Mouse (Mus musculus) left cerebral cortex, adult 9 months (tissue): Measurements from ENCODE around the gene 1700020D05Rik.

Experiments
- DNase-seq, 2 experiments: peaks; one replicate each; pipeline ENCODE4 v3.0.0; 2022; ENCODE audit warnings: low spot score in 2 of 2

Gene 1700020D05Rik

DNA sequence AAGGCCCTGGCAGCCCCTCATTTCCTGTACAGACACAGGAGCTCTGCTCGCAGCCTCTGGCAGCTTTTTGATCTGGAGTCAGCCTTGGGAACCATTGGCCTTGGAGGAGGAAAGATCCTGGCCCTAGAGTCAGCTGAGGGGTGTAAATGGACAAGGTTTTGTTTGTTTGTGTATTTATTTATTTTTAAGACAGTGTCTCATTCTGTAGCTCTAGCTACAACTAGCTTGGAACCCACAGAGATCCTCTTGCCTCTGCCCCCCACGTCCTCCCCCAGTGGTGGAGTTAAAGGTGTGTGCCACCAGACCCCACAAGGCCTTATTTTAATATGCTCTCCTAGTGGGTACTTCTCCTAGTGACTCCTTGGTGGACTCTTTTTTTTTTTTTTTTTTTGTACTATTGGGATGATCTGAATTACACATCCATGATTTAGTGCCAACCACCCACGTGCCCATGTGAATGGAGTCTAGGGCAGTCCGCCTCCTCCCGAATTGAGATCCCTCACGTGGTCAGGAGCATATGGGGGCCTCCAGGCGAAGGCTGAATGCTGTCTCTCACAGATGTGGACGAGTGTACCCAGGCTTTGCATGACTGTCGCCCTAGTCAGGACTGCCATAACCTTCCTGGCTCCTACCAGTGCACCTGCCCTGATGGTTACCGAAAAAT lies 26.5 kb downstream of the 1700020D05Rik start:
- peak in 1 of 2 experiments; percentile 63 for DNase-seq

GRCm38 (mm10) chr19:5475069-5475714 lies 28.4 kb downstream of the 1700020D05Rik start:
- DNase-seq = no peak

DNA sequence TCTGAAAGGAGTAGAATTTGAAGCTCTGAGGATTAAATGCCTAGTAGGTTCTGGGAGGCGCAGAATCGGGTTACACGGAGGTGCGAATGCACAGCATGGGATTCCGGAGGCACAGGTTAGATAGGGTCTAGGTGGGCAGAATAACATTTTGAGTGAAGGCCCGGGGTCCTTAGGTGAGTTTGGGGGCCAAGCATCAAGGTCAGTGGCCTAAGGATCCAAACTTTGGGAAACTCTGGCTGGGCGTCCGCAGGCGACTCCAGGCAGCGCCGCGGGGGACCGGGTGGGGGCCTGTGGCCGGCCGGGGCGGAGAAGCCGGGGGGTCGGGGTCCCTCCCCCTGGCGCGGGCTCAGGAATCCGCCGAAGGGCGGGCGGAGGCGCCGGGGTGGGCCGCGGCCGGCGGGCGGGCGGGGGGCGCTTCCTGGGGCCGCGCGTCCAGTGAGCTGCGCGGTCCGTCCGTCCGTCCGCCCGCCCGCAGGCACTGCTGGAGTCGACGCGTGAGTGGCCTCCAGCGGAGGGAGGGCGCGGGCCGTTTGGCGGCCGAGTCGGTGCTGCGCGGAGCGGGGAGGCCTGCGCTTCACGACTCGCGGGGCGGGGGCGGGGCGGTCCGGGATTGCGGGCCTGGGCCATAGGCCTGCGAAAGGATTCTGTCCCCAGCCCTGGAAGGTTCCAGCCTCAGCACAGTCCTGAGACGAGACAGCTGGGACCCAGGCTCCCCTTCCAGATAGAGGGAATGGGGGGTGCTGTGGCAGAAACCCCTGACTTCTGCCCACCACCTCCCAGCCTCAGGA lies 29.1 kb downstream of the 1700020D05Rik start:
- DNase-seq = no peak

- peak in 1 of 2 experiments; percentile 64 for DNase-seq
Observed at GRCm38 (mm10) chr19:5473720-5474119, 29.9 kb downstream of the 1700020D05Rik start, which contains the start of gene Efemp2. Gene Efemp2 (plus strand): TSS chr19:5473954.

GRCm38 (mm10) chr19:5472857-5473256 lies 30.7 kb downstream of the 1700020D05Rik start:
- no peak for DNase-seq

- DNase-seq = no peak
Observed at GRCm38 (mm10) chr19:5471846-5472245, 31.7 kb downstream of the 1700020D05Rik start.

DNA sequence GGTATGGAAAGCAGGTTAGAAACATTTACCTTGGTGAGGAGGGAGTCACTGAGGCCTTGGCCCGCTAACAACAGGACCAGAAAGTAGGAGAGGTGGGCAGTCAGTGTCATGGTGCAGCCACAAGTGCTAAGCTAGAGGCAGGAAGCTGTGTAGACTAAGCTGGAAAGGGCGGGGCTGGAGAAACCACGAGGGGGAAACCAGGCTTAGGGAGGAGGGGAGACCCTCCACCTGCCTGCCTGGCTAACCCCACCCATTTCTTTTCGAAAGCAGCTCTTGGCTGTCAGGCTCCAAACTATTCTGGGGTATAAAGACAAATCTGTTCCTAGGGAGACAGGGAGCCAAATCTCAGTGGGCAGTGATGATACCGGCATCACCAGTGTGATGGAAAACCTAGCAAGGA lies 35.2 kb downstream of the 1700020D05Rik start, which contains the start of gene Ctsw:
Gene Ctsw (minus strand): TSS at position 134 of the 400 bp plus-strand sequence.
- no peak for DNase-seq

DNA sequence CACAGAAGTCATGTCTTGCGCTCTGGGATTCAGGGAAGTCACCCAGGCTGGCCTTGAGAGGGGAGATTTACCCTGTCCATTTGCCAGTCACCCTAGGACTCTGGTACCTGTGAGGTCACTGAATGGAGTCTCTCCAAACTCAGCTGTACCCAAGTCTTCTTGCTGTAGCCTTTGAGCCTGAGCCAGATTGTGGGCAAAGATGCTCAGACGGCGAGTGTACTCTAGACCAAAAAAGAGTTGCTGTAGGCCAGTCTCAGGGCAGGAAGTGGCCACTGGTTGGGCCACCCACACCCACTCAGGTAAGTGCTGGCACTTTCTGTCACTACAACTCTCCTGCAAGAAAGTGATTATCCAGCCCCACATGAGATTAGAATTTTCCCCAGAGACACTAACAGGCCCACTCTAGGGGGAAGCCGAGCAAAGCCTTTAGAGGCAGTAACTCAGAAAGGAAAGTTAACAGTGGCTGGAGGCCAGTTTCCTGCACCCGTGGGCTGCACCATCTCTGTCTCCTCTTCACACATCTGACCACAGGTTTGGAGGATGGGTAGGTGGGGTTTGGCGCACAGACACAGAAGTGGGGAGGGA lies 36.6 kb downstream of the 1700020D05Rik start:
- DNase-seq = no peak

GRCm38 (mm10) chr19:5465037-5465436 lies 38.5 kb downstream of the 1700020D05Rik start:
- no peak for DNase-seq

DNA sequence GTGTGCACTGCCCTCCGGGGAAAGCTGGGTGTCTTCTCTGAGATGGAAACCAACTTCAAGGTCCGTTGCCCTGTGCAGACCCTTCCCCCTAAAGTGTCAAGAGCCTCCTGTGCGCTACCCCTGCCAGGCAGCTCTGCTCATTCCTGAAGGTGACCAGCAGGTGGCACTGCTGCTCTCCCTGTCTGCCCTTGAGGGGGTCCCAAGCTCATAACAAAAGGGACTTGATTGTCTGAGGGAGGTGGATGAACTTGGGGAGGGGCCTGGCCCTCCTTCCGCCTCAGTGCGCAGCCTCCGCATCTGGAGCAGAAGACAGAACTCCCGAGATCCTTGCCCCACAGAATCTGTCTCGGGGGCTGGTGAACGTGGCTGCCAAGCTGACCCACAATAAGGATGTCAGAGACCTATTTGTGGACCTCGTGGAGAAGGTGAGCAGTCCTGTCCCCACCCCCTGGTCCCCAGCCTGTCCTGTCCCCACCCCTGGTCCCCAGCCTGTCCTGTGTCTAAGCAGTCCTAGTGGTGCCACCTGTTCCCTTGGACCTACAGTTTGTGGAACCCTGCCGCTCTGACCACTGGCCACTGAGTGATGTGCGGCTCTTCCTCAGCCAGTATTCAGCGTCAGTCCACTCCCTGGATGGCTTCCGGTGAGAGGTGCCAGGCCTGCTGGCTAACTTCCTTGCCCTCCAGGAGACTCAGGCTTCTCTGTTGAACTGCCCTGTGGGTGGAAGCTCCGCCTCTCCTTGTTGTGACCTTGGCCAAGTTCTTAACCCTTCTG lies 39.6 kb downstream of the 1700020D05Rik start:
- DNase-seq = no peak

GRCm38 (mm10) chr19:5463212-5463611 lies 40.4 kb downstream of the 1700020D05Rik start:
- no peak for DNase-seq

DNA sequence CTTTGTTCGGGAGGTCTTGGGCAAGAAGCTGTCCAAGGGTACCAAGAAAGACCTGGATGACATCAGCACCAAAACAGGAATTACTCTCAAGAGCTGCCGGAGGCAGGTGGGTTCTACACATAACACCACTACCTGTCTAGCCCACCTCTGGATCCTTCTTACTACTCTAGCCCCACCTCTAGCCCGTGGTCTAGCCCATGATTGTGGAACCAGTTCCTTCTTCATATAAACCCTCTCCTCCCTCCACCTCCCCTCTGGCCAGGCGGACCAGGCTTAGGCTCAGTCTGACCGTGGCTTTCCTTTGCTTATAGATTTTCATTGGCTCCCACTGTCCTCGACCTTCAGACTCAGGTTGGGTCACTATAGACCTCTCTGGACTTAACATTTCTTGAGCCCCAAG lies 42.2 kb downstream of the 1700020D05Rik start:
- no peak for DNase-seq

- peak in 1 of 2 experiments; percentile 87 for DNase-seq
Observed at GRCm38 (mm10) chr19:5460465-5460911, 43.1 kb downstream of the 1700020D05Rik start, which contains the start of gene Fibp. Gene Fibp (plus strand): TSS chr19:5460615.

GRCm38 (mm10) chr19:5459896-5460295 lies 43.7 kb downstream of the 1700020D05Rik start:
- no peak for DNase-seq

DNA sequence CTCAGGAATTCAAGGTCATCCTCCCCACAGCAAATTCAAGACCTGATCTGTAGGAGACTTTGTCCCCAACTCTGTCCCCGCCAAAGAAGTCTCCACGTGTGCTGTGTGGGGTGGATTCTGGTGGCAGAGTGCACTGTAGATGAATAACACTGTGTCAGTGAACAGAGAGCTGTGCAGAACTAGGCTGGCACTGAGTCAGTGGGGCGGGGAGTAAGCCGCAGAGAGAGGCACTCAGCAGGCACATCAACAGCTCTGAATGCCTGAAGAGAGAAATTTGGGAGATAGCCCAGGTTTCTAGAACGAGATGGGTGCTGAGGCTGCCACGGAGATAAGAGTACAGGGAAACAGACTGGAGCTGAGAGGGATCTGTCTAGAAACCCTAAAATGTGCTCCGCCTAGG lies 44.6 kb downstream of the 1700020D05Rik start:
- DNase-seq = no peak

DNA sequence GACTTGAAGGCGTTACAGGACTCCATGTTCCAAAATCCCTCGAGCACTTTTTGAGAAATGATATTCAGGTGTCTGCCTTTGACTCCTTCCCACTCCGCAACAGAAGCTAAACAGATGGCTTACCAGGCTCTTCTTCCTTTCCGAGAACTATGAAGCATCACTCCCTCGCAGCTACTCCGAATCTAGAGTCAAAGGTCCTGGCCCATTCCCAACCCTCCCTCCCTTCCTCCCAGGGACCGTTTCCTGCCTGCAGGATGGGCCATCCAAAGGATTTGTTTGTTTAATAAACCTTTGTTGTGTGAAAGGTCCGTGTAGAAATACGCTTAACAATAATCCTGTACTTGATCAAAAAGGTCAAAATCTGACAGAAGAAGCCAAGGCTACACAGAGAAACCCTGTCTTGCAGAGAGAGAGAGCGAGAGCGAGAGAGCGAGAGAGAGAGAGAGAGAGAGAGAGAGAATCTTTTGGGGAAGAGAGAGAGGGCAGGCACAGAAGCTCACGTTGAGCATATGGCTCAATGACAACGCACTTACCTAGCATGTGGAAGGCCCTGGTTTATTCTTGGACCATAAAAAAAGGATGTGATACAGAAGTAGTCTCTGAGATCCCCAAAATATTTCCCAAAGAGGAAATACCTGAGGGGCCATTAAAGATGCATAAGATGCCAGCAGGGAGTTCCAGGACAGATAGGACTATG lies 45.7 kb downstream of the 1700020D05Rik start, which contains the start of gene Ccdc85b:
Gene Ccdc85b (minus strand): TSS at position 149 of the 697 bp plus-strand sequence.
- DNase-seq = no peak

- peak; percentile 90 to 96 for DNase-seq
Observed at GRCm38 (mm10) chr19:5456922-5457745, 46.5 kb downstream of the 1700020D05Rik start.

DNA sequence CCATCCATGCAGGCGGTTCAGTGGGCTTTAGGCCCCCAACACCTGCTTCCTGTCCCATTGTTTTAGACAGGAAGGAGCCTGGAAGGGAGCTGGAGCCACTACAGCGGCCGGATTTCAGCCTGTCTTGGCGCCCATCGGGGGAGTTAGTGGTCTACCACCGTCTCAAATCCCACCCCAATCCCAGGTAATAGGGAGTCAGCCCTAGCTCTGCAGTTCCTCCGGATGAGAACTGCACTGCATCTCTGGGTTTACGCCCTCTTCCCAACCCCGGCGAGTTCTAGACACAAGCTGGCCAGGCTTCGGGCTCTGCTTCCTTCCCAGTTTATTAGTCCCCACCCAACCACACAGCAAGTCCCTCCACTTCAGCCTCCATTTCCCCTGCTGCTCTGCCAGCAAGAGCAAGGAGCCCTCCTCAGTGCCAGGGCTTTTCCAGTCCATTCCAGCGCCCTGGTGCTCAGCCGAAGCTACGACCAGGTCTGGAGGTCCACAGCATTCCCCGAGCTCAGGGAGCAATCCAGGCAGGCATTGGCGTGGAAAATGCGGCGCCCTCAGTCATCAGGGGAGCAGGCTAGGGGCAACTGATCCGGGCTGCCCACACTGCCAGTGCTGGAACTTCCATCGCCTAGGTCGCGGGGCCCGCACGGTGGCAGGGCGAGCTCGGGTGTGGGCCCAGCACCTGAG lies 47.2 kb downstream of the 1700020D05Rik start:
- no peak for DNase-seq

DNA sequence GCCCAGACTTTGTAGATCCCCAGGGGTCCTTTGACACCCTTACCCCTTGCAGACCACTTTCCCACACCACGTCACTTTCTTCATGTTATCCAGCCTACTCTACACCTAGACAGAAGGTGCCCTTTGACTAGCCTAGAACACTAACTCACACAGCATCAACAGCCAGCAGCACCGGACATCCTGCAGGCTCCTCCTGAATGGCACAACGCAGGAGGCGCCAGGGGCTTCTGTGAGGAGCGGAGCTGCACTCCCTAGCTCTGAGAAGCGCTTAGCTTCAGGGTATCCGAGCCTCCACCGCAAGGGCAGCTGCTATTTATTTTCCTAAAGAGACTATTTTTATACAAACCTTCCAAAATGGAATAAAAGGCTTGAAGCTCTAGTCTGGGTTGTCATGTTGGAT lies 48.0 kb downstream of the 1700020D05Rik start:
- no peak for DNase-seq
